Mouse (Mus musculus): ENCODE measurements around the gene Gm47955. TPM values are rescaled to one million over a fixed set of nuclear protein-coding genes. Genes with fewer than 3 reads are reported as not detected.
"Not testable (repeated sequence)": the region's sequence is repeated elsewhere in the genome, so short reads cannot be mapped to it uniquely, and the experiment has no call there.

Gm47955 gene
- total RNA-seq, 1 experiment from 2014 or later = not detected

DNA sequence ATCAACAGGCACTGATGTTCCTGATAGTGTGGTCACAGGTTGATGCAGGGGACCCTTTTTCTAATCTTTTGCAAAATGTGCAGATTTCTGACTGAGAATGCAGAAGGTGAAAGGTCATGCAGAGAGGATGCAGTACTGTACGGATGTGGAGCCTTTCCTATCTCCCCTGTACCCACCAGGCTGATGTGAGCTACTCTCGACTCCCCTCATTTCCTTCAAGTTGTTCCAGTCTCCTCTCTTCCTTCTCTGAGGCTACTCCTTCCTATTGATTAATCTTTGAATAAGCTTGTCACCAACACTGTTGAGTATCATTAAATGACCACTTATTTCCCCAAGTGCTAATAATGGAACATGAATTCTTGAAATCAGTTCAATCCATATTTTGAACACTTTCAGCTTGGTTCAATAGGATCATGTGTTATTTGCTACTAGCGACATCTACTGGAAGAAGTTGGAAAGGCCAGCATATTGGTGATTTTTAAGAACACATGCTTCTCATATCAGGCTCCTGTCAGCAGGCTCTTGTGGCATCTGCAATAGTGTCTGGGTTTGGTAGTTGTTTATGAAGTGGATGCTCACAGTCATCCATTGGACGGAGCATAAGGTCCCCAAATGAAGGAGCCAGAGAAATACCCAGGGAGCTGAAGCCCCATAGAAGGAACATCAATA is 27.6 kb downstream of the Gm47955 start:
- no peak for ATAC-seq (ENCODE audit: extremely low read depth, insufficient number of reproducible peaks, low FRiP score, poor library complexity, severe bottlenecking)

GRCm38 (mm10) chr1:82991062-82991461 is 31.0 kb downstream of the Gm47955 start:
- no peak for ATAC-seq (ENCODE audit: extremely low read depth, insufficient number of reproducible peaks, low FRiP score, poor library complexity, severe bottlenecking)

GRCm38 (mm10) chr1:82991596-82991995 is 31.5 kb downstream of the Gm47955 start:
- no peak for ATAC-seq (ENCODE audit: extremely low read depth, insufficient number of reproducible peaks, low FRiP score, poor library complexity, severe bottlenecking)

GRCm38 (mm10) chr1:82992093-82992492 is 32.0 kb downstream of the Gm47955 start:
- ATAC-seq (ENCODE audit: extremely low read depth, insufficient number of reproducible peaks, low FRiP score, poor library complexity, severe bottlenecking) = no peak

DNA sequence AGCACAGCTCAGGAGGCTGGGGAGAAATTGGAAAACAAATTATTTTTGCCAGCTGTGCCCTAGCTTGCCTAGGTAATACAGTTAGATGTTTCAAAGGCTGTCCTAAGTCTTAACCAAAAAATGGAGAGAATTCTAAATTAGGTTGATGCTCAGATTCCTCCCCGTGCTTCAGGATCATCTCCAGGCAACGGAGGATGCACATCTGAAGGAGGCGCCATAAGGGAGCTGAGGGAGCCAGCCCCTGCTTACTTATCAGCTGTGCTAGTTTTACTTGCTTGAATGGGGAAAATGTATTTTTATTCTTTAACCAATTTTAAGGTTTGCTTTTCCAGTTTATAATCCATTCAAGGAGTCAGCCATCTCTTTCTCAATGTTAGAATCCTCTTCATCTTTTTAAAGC is 33.9 kb downstream of the Gm47955 start:
- no peak for ATAC-seq (ENCODE audit: extremely low read depth, insufficient number of reproducible peaks, low FRiP score, poor library complexity, severe bottlenecking)

DNA sequence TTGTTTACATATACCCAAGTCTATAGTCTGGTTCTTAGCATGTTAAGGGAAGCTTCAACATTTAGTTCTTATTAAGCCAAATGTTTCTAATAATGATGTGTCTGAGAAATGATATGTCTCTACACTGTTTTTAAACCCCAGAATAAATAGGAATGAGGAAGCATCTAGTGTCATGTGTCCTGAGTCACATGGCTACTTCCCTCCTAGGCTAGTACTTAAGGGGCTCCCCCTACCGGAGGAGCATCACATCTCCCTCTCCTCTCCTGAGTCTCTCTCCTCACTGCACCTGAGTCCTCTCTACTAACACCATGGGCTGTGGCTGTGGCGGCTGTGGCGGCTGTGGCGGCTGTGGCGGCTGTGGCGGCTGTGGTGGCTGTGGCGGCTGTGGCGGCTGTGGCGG is 40.2 kb downstream of the Gm47955 start, which contains the start of gene Gm47959:
Gene Gm47959 (plus strand): TSS at position 243 of the 400 bp plus-strand sequence.
- ATAC-seq (ENCODE audit: extremely low read depth, insufficient number of reproducible peaks, low FRiP score, poor library complexity, severe bottlenecking) = not testable (repeated sequence)

DNA sequence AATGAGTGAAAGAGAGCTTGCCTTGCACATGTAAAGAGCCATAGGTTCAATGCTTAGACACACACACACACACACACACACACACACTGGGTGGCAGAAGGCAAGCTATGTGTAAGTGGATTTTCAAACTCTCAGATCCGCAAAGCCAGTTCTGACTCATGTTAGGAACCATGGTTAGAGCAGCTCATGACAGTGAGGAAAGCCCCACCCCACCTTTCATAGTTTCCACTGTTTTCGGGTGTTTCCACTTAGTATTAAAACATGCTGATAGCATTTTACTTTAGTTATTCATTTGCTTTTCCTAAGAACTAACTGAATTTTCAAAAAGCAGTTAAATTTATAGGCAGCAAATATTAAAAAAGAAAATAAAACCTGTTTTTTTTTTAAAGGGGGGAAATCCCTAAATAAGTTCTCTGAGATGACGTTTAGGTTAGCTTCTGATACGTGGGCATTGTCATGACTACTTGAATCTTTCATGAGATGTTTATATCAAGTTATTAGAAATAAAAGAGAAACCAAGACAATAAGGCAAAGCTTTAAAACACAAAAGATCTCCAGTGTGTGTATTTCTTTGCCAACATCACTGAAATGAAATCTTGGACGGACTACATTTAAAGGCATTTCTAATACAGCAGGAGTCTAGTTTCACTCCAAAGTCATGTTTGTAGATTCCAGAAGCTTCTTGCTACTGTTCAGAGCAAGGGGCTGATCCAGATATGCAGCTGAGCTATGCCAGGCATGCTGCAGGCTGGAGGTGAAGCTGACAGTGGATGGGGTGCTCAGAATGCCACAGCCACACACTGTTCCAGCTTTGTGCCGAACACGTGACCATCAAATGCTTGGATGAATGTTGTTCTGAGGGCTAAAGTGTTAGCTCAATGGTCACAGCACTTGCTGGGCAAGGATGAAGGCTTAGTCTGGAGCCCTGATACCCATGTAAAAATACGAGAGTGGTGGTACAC is 46.4 kb downstream of the Gm47955 start:
- ATAC-seq (ENCODE audit: extremely low read depth, insufficient number of reproducible peaks, low FRiP score, poor library complexity, severe bottlenecking) = no peak

DNA sequence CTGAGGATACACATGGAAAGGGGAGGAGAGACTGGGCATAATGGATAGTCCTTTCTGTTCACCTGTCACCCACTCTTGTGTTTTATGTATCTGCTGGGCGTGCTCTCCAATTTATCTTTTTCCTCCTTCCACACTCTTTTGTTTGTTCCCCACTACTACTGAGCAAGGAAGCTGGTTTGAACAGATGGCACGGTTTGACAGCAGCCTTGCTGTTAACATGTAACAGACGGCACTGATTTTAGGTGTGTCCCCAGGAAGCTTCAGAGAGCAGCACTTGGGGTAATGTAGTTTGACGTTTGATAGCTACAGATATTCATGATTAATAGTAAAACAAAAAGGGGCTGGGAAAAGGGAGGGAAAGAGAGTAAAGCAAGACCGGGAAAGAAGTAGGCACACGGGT is 47.4 kb downstream of the Gm47955 start:
- ATAC-seq (ENCODE audit: extremely low read depth, insufficient number of reproducible peaks, low FRiP score, poor library complexity, severe bottlenecking) = no peak

Other genes with a start within 250 kb of the Gm47955 start
- 127 and 128 TPM in 2 replicates for gene Mff, start 235.4 kb upstream of the Gm47955 start, total RNA-seq (2017)
- gene Tm4sf20, start 191.8 kb upstream of the Gm47955 start, total RNA-seq (2017) = not detected in 2 replicates
- not detected in 2 replicates for gene Gm47791, start 189.0 kb upstream of the Gm47955 start, total RNA-seq (2017)
- 55.2 and 59.5 TPM in 2 replicates for gene Agfg1, start 120.8 kb upstream of the Gm47955 start, total RNA-seq (2017)
- gene A030005L19Rik, start 47.0 kb upstream of the Gm47955 start, total RNA-seq (2017) = not detected in 2 replicates
- gene A030014E15Rik, start 35.4 kb upstream of the Gm47955 start, total RNA-seq (2017) = not detected in 2 replicates
- not detected in 2 replicates for gene Gm6217, start 28.9 kb upstream of the Gm47955 start, total RNA-seq (2017)
- not detected in 2 replicates for gene A030003K21Rik, start 16.9 kb upstream of the Gm47955 start, total RNA-seq (2017)
- not detected in 2 replicates for gene Gm7544, start 4.3 kb upstream of the Gm47955 start, total RNA-seq (2017)
- gene Gm47959, start 40.3 kb downstream of the Gm47955 start, total RNA-seq (2017) = not detected in 2 replicates
- gene Slc19a3, start 78.2 kb downstream of the Gm47955 start, total RNA-seq (2017) = not detected in 2 replicates
- gene Krtap28-10, start 82.2 kb downstream of the Gm47955 start, total RNA-seq (2017) = not detected in 2 replicates
- not detected in 2 replicates for gene Gm47969, start 84.6 kb downstream of the Gm47955 start, total RNA-seq (2017)
- not detected in 2 replicates for gene A030005K14Rik, start 99.1 kb downstream of the Gm47955 start, total RNA-seq (2017)
- gene Krtap28-13, start 100.6 kb downstream of the Gm47955 start, total RNA-seq (2017) = not detected in 2 replicates
- not detected in 2 replicates for gene Ccl20, start 156.5 kb downstream of the Gm47955 start, total RNA-seq (2017)
- gene Daw1, start 199.5 kb downstream of the Gm47955 start, total RNA-seq (2017) = not detected in 2 replicates

All from neutrophil, adult 5-6 weeks (primary cell).